Mouse (Mus musculus): ENCODE results near the gene Dexi. TPM values are rescaled to one million over a fixed set of nuclear protein-coding genes. Genes with fewer than 3 reads are reported as not detected.

Dexi gene
- polyA plus RNA-seq, 1 experiment from 2014 or later = 29.1 TPM

- Histone ChIP-seq H3K36me3 (replicated peaks; ENCODE audit: control insufficient read depth, insufficient read depth, low read depth, low read length) (no peaks in the 10 kb centered on the region), H3K4me2 (ENCODE audit: low read depth, low read length) (no peak within 1 kb of the TSS), H3K4me3 (ENCODE audit: low read depth, low read length) (no peak within 1 kb of the TSS), H3K27me3 (ENCODE audit: control insufficient read depth, insufficient read depth, low read length) (no peaks in the 10 kb centered on the region), H3K9me3 (replicated peaks; ENCODE audit: control insufficient read depth, low read length) (no peaks in the 10 kb centered on the region), H3K9ac (replicated peaks; ENCODE audit: low read length) (no peak within 1 kb of the TSS), H3K4me1 (ENCODE audit: control insufficient read depth, insufficient read depth, low read length) (no peaks in the 10 kb centered on the region), H3K27ac (replicated peaks; ENCODE audit: low read depth, low read length) (no peak within 1 kb of the TSS)
- DNase-seq (ENCODE audit: low spot score) (no peak), ATAC-seq (replicated peaks; ENCODE audit: insufficient number of reproducible peaks, low FRiP score, low TSS enrichment, low read depth) (no peak)
- 78% methylated on average over 5 of the region's 5 CpGs for WGBS
Observed at GRCm38 (mm10) chr16:10479857-10480256, 63.0 kb downstream of the Dexi start, which contains the start of gene Ciita. Gene Ciita (plus strand): TSS chr16:10480059.

GRCm38 (mm10) chr16:10475919-10476318 is 66.9 kb downstream of the Dexi start:
- no peak overlapping the region for H3K27ac ChIP-seq (replicated peaks; ENCODE audit: low read depth, low read length)
- no peak overlapping the region for H3K9ac ChIP-seq (replicated peaks; ENCODE audit: low read length)
- H3K36me3 ChIP-seq (replicated peaks; ENCODE audit: control insufficient read depth, insufficient read depth, low read depth, low read length) = no peaks in the 10 kb centered on the region
- DNase-seq (ENCODE audit: low spot score) (no peak), ATAC-seq (replicated peaks; ENCODE audit: insufficient number of reproducible peaks, low FRiP score, low TSS enrichment, low read depth) (no peak)
- no peaks in the 10 kb centered on the region for H3K4me1 ChIP-seq (ENCODE audit: control insufficient read depth, insufficient read depth, low read length)
- H3K27me3 ChIP-seq (ENCODE audit: control insufficient read depth, insufficient read depth, low read length) = no peaks in the 10 kb centered on the region
- WGBS = 82% methylated on average over 2 of the region's 2 CpGs
- H3K4me3 ChIP-seq (ENCODE audit: low read depth, low read length) = no peak overlapping the region
- no peak overlapping the region for H3K4me2 ChIP-seq (ENCODE audit: low read depth, low read length)
- no peaks in the 10 kb centered on the region for H3K9me3 ChIP-seq (replicated peaks; ENCODE audit: control insufficient read depth, low read length)

- DNase-seq (ENCODE audit: low spot score) (no peak), ATAC-seq (replicated peaks; ENCODE audit: insufficient number of reproducible peaks, low FRiP score, low TSS enrichment, low read depth) (no peak)
- Histone ChIP-seq H3K9me3 (replicated peaks; ENCODE audit: control insufficient read depth, low read length) (no peaks in the 10 kb centered on the region), H3K36me3 (replicated peaks; ENCODE audit: control insufficient read depth, insufficient read depth, low read depth, low read length) (no peaks in the 10 kb centered on the region), H3K27ac (replicated peaks; ENCODE audit: low read depth, low read length) (no peak overlapping the region), H3K9ac (replicated peaks; ENCODE audit: low read length) (no peak overlapping the region), H3K4me2 (ENCODE audit: low read depth, low read length) (no peak overlapping the region), H3K4me3 (ENCODE audit: low read depth, low read length) (no peak overlapping the region), H3K27me3 (ENCODE audit: control insufficient read depth, insufficient read depth, low read length) (no peaks in the 10 kb centered on the region), H3K4me1 (ENCODE audit: control insufficient read depth, insufficient read depth, low read length) (no peaks in the 10 kb centered on the region)
- WGBS = 76% methylated on average over 3 of the region's 3 CpGs
Observed at GRCm38 (mm10) chr16:10474956-10475355, 67.9 kb downstream of the Dexi start.

GRCm38 (mm10) chr16:10471950-10472349 is 70.9 kb downstream of the Dexi start:
- DNase-seq (ENCODE audit: low spot score) (no peak), ATAC-seq (replicated peaks; ENCODE audit: insufficient number of reproducible peaks, low FRiP score, low TSS enrichment, low read depth) (no peak)
- WGBS = 91% methylated on average over 3 of the region's 3 CpGs
- H3K9me3 ChIP-seq (replicated peaks; ENCODE audit: control insufficient read depth, low read length) = no peaks in the 10 kb centered on the region
- H3K4me2 ChIP-seq (ENCODE audit: low read depth, low read length) = no peak overlapping the region
- no peaks in the 10 kb centered on the region for H3K36me3 ChIP-seq (replicated peaks; ENCODE audit: control insufficient read depth, insufficient read depth, low read depth, low read length)
- H3K4me1 ChIP-seq (ENCODE audit: control insufficient read depth, insufficient read depth, low read length) = no peaks in the 10 kb centered on the region
- no peak overlapping the region for H3K4me3 ChIP-seq (ENCODE audit: low read depth, low read length)
- H3K27ac ChIP-seq (replicated peaks; ENCODE audit: low read depth, low read length) = no peak overlapping the region
- H3K9ac ChIP-seq (replicated peaks; ENCODE audit: low read length) = no peak overlapping the region
- no peaks in the 10 kb centered on the region for H3K27me3 ChIP-seq (ENCODE audit: control insufficient read depth, insufficient read depth, low read length)

- H3K4me3 ChIP-seq (ENCODE audit: low read depth, low read length) = no peak overlapping the region
- 65% methylated on average over 1 of the region's 1 CpGs for WGBS
- no peak overlapping the region for H3K27ac ChIP-seq (replicated peaks; ENCODE audit: low read depth, low read length)
- H3K9me3 ChIP-seq (replicated peaks; ENCODE audit: control insufficient read depth, low read length) = no peaks in the 10 kb centered on the region
- no peaks in the 10 kb centered on the region for H3K27me3 ChIP-seq (ENCODE audit: control insufficient read depth, insufficient read depth, low read length)
- H3K9ac ChIP-seq (replicated peaks; ENCODE audit: low read length) = no peak overlapping the region
- H3K4me2 ChIP-seq (ENCODE audit: low read depth, low read length) = no peak overlapping the region
- H3K36me3 ChIP-seq (replicated peaks; ENCODE audit: control insufficient read depth, insufficient read depth, low read depth, low read length) = no peaks in the 10 kb centered on the region
- ATAC-seq (replicated peaks; ENCODE audit: insufficient number of reproducible peaks, low FRiP score, low TSS enrichment, low read depth) = no peak
- DNase-seq (ENCODE audit: low spot score) = no peak
- H3K4me1 ChIP-seq (ENCODE audit: control insufficient read depth, insufficient read depth, low read length) = no peaks in the 10 kb centered on the region
Observed at GRCm38 (mm10) chr16:10468201-10468600, 74.7 kb downstream of the Dexi start.

- H3K4me2 ChIP-seq (ENCODE audit: low read depth, low read length) = no peak overlapping the region
- no peaks in the 10 kb centered on the region for H3K4me1 ChIP-seq (ENCODE audit: control insufficient read depth, insufficient read depth, low read length)
- H3K36me3 ChIP-seq (replicated peaks; ENCODE audit: control insufficient read depth, insufficient read depth, low read depth, low read length) = no peaks in the 10 kb centered on the region
- WGBS = 24% methylated on average over 11 of the region's 11 CpGs
- no peak overlapping the region for H3K4me3 ChIP-seq (ENCODE audit: low read depth, low read length)
- DNase-seq (ENCODE audit: low spot score) = no peak
- no peaks in the 10 kb centered on the region for H3K27me3 ChIP-seq (ENCODE audit: control insufficient read depth, insufficient read depth, low read length)
- no peak overlapping the region for H3K27ac ChIP-seq (replicated peaks; ENCODE audit: low read depth, low read length)
- no peak for ATAC-seq (replicated peaks; ENCODE audit: insufficient number of reproducible peaks, low FRiP score, low TSS enrichment, low read depth)
- no peaks in the 10 kb centered on the region for H3K9me3 ChIP-seq (replicated peaks; ENCODE audit: control insufficient read depth, low read length)
- no peak overlapping the region for H3K9ac ChIP-seq (replicated peaks; ENCODE audit: low read length)
Observed at GRCm38 (mm10) chr16:10467391-10468107, 75.3 kb downstream of the Dexi start.

GRCm38 (mm10) chr16:10465011-10465681 is 77.7 kb downstream of the Dexi start:
- H3K36me3 ChIP-seq (replicated peaks; ENCODE audit: control insufficient read depth, insufficient read depth, low read depth, low read length) = no peaks in the 10 kb centered on the region
- no peaks in the 10 kb centered on the region for H3K9me3 ChIP-seq (replicated peaks; ENCODE audit: control insufficient read depth, low read length)
- H3K4me3 ChIP-seq (ENCODE audit: low read depth, low read length) = no peak overlapping the region
- no peaks in the 10 kb centered on the region for H3K4me1 ChIP-seq (ENCODE audit: control insufficient read depth, insufficient read depth, low read length)
- no peak overlapping the region for H3K9ac ChIP-seq (replicated peaks; ENCODE audit: low read length)
- ATAC-seq (replicated peaks; ENCODE audit: insufficient number of reproducible peaks, low FRiP score, low TSS enrichment, low read depth) = no peak
- H3K27me3 ChIP-seq (ENCODE audit: control insufficient read depth, insufficient read depth, low read length) = no peaks in the 10 kb centered on the region
- no peak overlapping the region for H3K27ac ChIP-seq (replicated peaks; ENCODE audit: low read depth, low read length)
- WGBS = 35% methylated on average over 4 of the region's 4 CpGs
- DNase-seq (ENCODE audit: low spot score) = no peak
- H3K4me2 ChIP-seq (ENCODE audit: low read depth, low read length) = no peak overlapping the region

- Histone ChIP-seq H3K4me2 (ENCODE audit: low read depth, low read length) (no peak overlapping the region), H3K27ac (replicated peaks; ENCODE audit: low read depth, low read length) (no peak overlapping the region), H3K9me3 (replicated peaks; ENCODE audit: control insufficient read depth, low read length) (no peaks in the 10 kb centered on the region), H3K4me3 (ENCODE audit: low read depth, low read length) (no peak overlapping the region), H3K9ac (replicated peaks; ENCODE audit: low read length) (no peak overlapping the region), H3K4me1 (ENCODE audit: control insufficient read depth, insufficient read depth, low read length) (no peaks in the 10 kb centered on the region), H3K36me3 (replicated peaks; ENCODE audit: control insufficient read depth, insufficient read depth, low read depth, low read length) (no peaks in the 10 kb centered on the region), H3K27me3 (ENCODE audit: control insufficient read depth, insufficient read depth, low read length) (no peaks in the 10 kb centered on the region)
- no peak for ATAC-seq (replicated peaks; ENCODE audit: insufficient number of reproducible peaks, low FRiP score, low TSS enrichment, low read depth)
- 90% methylated on average over 2 of the region's 2 CpGs for WGBS
- DNase-seq (ENCODE audit: low spot score) = no peak
Observed at GRCm38 (mm10) chr16:10461178-10461577, 81.7 kb downstream of the Dexi start.

Measured in embryonic facial prominence, embryonic 11.5 days (tissue).